8 mouse cellular contexts compared by ENCODE assay signal in the genomic region with DNA sequence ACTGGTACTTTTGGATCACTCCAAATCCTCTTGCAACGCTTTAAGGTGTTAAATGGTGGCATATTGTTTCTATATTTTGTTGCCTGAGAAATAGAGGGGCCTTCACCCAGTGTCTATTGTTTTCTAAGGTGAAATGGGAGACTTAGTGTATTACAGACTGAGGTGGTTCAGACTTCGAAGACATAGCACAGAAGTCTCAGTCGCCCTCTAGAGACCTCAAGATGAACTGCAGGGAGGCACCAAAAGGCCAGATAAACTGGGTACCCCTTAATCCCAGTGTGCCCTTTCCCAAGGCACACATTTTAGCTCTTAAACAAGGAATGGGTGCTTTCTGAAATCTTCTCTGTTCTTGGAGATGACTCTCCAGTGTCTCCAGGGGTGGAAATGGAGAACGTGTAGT.
A peak's percentile ranks its signal among the peaks of the same experiment; 100 is the strongest.
DNase-seq lines count a peak whose midpoint lies in the region; ATAC-seq lines count a peak whose summit lies in the region.

No protein-coding gene starts in this region.

- no peak overlapping the region for H3K4me3 ChIP-seq in kidney, embryonic 15.5 days (replicated peaks)
- H3K4me3 ChIP-seq in embryonic facial prominence, embryonic 11.5 days (ENCODE audit: low read depth, low read length) = no peak overlapping the region

- no peak overlapping the region for H3K9ac ChIP-seq in kidney, embryonic 15.5 days
- no peak overlapping the region for H3K9ac ChIP-seq in embryonic facial prominence, embryonic 11.5 days (replicated peaks; ENCODE audit: low read length)

- H3K27ac ChIP-seq in kidney, embryonic 15.5 days = no peak overlapping the region
- no peak overlapping the region for H3K27ac ChIP-seq in embryonic facial prominence, embryonic 11.5 days (replicated peaks; ENCODE audit: low read depth, low read length)

- no peak for ATAC-seq in kidney, embryonic 15.5 days (replicated peaks; ENCODE audit: low FRiP score)
- ATAC-seq in embryonic facial prominence, embryonic 11.5 days (replicated peaks; ENCODE audit: insufficient number of reproducible peaks, low FRiP score, low TSS enrichment, low read depth) = no peak
- ATAC-seq in megakaryocyte-erythroid progenitor cell, adult 5-6 weeks (replicated peaks; ENCODE audit: low FRiP score, low TSS enrichment, poor library complexity, severe bottlenecking) = peak; percentile 79

- peaks cover 3% of the 10 kb centered on the region; the same call in 1 of the 2 replicates for H3K4me1 ChIP-seq in kidney, embryonic 15.5 days
- H3K4me1 ChIP-seq in embryonic facial prominence, embryonic 11.5 days (ENCODE audit: control insufficient read depth, insufficient read depth, low read length) = no peaks in the 10 kb centered on the region

- no peaks in the 10 kb centered on the region for H3K9me3 ChIP-seq in kidney, embryonic 15.5 days (replicated peaks)
- no peaks in the 10 kb centered on the region for H3K9me3 ChIP-seq in embryonic facial prominence, embryonic 11.5 days (replicated peaks; ENCODE audit: control insufficient read depth, low read length)

- WGBS in kidney, embryonic 15.5 days = 25% methylated on average over 4 of the region's 4 CpGs
- 20% methylated on average over 4 of the region's 4 CpGs for WGBS in embryonic facial prominence, embryonic 11.5 days

- peak; percentile 54 for DNase-seq in kidney, adult 18-20 months
- DNase-seq in ES-CJ7 (ENCODE audit: low read depth, low spot score) = peak; percentile 77
- DNase-seq in adrenal gland, postnatal 36 days = peak; percentile 35 to 59
- peak; percentile 75 for DNase-seq in embryonic facial prominence, embryonic 11.5 days (ENCODE audit: low spot score)
- DNase-seq in kidney, postnatal 10 days = peak; percentile 72
- peak; percentile 31 to 46 for DNase-seq in urinary bladder, postnatal 36 days (ENCODE audit: low spot score in 2 of 2)

- no peak overlapping the region for H3K4me2 ChIP-seq in kidney, embryonic 15.5 days
- H3K4me2 ChIP-seq in embryonic facial prominence, embryonic 11.5 days (ENCODE audit: low read depth, low read length) = no peak overlapping the region

- no peaks in the 10 kb centered on the region for H3K36me3 ChIP-seq in kidney, embryonic 15.5 days
- no peaks in the 10 kb centered on the region for H3K36me3 ChIP-seq in embryonic facial prominence, embryonic 11.5 days (replicated peaks; ENCODE audit: control insufficient read depth, insufficient read depth, low read depth, low read length)

- H3K27me3 ChIP-seq in kidney, embryonic 15.5 days = no peaks in the 10 kb centered on the region
- H3K27me3 ChIP-seq in embryonic facial prominence, embryonic 11.5 days (ENCODE audit: control insufficient read depth, insufficient read depth, low read length) = no peaks in the 10 kb centered on the region
